Mouse (Mus musculus): Measurements from ENCODE around the gene Rundc1.
"Not testable (repeated sequence)": the region's sequence is repeated elsewhere in the genome, so short reads cannot be mapped to it uniquely, and the experiment has no call there.

Gene Rundc1

DNA sequence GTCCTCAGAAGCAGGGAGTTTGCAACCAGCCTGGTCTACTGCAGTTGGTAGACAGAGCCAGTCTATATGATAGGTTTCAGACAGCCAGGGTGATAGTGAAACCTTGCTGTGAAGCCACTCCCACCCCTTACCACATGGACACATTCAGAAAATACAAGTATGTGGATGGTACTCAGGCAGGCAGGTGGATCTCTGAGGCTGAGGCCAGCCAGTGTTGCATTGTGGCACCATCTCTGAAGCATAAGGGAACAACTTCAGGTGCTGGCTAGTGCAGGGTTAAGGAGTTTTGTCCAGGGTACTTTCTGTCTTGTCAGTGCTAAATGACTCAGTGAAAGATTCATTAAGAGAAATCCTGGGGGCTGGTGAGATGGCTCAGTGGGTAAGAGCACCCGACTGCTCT lies 21.4 kb downstream of the Rundc1 start:
- no peak for DNase-seq

DNA sequence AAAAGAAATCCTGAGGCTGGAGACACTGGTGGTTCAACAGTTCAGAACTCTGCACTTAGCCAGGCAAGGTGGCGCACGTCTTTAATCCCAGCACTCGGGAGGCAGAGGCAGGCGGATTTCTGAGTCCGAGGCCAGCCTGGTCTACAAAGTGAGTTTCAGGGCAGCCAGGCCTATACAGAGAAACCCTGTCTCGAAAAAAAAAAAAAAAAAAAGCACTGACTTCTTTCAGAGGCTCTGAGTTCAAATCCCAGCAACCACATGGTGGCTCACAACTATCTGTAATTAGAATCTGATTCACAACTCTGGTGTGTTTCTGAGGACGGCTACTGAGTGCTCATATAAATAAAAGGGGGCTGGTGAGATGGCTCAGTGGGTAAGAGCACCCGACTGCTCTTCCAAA lies 22.0 kb downstream of the Rundc1 start:
- DNase-seq, result not testable (repeated sequence)

DNA sequence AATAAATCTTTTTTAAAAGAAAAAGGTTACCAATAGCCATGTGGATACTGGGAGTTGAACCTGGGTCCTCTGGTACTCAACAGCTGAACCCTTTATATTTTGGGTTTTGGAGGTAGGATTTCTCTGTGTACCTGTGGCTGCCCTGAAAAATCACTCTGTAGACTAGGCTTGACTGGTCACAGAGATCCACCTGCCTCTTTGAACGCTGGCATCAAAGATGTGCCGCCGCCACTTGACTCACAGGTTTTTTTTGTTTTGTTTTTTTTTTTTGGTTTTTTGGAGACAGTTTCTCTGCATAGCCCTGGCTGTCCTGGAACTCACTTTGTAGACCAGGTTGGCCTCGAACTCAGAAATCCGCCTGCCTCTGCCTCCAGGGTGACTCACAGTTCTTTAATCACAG lies 22.9 kb downstream of the Rundc1 start:
- DNase-seq, result no peak

DNA sequence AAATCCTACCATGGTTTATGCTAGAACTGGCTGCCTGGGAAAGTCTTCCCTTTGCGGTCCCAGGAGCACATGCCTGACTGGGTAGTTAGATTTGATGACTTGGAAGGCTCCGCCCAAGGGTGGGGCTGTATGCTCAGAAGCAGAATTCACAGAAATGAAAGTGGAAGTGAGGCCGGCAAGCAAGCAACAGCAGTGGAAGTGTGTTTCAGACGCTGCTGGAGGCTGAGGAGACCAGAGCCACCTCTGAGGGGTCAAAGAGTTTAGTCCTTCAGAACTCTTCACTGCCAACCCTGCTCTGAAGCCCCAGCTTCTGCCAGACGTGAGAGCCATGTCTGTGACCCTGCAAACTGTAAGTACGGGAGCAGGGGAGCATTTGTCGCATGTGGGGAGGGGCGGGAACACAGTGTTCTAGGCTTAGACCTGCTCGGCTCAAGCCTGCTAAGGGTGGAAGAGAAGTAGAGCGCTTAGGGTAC lies 23.4 kb downstream of the Rundc1 start, which contains the start of gene Ifi35:
Gene Ifi35, plus strand, starts transcription at position 134 of the 473 bp plus-strand sequence.
- DNase-seq, result no peak

DNA sequence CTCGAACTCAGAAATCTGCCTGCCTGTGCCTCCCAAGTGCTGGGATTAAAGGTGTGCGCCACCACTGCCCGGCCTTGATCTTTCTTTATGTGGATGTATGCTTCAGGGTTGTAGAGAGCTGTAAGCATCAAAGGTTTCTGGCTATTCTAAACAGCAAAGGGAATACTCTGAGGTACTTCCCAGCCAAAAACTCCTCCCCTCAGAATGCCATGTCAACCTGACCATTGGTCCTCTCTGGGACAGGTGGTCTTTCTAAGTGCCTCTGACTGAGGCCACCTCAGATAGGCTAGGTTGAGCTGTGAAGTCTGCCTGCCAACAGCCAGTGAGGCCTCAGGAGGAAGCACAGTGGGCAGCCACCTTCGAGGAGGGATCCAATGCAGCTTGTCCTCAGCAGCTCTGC lies 24.0 kb downstream of the Rundc1 start:
- DNase-seq, result no peak

DNA sequence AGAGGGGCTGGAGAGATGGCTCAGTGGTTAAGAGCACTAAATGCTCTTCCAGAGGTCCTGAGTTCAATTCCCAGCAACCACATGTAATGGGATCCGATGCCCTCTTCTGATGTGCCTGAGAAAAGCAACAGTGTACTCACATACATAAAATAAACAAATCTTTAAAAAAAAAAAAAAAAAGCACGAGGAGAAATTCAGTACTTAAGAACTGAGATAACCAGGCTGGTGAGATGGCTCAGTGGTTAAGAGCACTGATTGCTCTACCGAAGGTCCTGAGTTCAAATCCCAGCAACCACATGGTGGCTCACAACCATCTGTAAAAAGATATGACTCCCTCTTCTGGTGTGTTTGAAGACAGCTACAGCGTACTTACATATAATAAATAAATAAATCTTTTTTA lies 24.7 kb downstream of the Rundc1 start:
- not testable (repeated sequence) for DNase-seq

DNA sequence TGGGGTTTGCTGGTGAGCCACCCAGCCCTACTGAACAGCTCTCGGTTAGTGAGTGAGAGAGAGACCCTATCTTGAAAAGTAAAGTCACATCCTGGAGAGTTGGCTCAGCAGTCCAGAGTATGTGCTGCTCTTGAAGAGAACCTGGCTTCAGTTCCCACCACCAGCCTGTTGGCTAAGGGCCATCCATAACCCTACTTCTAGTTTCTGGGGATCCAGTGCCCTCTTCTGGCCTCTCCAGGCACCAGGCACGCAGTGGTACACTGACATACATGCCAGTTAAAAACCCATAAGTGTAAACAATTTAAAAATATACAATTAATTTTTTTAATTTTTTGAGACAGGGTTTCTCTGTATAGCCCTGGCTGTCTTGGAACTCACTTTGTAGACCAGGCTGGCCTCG lies 25.5 kb downstream of the Rundc1 start:
- no peak for DNase-seq

DNA sequence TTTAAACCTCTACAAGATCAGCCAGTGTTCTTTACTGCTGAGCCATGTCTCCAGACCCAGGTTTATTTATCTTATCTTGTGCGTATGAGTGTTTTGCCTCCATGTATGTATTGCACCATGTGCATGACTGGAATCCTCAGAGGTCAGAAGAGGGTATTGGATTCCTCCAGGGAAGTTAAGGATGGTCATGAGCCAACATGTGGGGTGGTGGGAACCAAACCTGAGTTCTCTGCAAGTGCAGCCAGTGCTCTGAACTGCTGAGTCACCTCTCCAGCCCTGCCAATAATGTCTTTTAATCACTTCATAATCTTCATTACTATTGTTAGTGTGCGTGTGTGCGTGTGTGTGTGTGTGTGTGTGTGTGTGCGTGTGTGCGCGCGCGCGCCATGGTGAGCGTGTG lies 26.7 kb downstream of the Rundc1 start:
- no peak for DNase-seq

DNA sequence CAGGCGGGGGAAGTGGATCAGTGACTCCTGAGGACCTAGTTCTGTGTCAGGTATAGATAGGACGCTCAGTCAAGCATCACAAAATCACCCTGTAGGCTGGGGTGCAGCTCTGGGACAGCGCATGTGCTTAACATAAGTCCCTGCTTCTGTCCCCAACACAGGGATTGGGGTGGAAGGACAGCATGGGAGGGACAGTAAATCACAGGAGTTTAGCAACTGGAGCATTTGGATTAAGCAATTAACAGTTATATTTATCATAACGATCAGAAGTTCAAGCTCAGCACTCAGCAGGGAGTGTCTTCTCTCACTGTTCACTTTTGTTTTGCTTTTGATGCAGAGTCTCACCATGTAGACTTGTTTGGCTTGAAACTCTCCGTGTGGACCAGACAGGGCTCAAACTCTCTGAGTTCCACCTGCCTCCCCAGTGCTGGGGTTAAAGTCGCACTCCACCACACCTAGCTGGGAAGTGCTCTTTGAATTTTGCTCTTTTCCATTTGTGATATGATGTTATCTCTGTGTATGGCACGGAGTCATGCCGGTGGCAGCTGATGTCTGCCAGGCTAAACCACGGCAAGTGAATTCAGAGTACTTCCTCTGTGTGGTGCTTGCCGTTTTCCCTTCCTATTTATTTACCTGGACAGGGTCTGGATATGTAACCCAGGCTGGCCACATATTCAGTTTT lies 27.3 kb downstream of the Rundc1 start:
- DNase-seq, result no peak

DNA sequence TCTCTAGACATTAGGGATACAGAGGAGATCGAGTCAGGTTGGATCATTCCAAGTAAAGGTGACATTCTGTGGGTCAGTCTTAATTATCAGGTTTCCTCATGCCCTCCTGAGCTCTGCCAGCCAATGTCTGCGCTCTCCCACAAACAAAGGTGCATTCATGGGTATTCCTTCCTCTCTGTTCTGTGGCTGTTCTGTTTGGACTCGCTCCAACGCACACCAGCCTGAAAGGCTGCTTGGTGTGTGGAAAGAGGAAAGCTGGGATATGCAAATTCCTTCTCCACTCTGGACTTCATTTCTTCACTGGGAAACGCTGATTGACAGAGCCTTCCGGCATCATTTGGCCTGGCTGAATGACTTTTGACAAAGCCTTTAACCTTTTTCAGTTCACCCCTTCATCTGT lies 29.8 kb downstream of the Rundc1 start:
- no peak for DNase-seq

DNA sequence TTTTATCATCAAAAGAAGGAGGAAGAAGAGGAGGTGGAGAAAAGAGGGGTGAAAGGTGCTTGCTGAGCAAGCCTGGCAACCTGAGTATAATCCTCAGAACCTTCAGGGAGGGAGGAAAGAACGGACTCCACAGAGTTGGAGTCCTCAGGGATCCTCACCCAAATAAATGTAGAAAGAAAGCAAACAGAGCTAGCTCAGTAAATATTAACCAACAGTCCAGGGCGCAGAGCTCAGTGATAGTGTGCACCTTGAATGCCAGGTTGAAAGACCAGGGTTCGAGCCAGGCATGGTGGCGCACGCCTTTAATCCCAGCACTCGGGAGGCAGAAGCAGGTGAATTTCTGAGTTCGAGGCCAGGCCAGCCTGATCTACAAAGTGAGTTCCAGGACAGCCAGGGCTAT lies 30.7 kb downstream of the Rundc1 start:
- no peak for DNase-seq

DNA sequence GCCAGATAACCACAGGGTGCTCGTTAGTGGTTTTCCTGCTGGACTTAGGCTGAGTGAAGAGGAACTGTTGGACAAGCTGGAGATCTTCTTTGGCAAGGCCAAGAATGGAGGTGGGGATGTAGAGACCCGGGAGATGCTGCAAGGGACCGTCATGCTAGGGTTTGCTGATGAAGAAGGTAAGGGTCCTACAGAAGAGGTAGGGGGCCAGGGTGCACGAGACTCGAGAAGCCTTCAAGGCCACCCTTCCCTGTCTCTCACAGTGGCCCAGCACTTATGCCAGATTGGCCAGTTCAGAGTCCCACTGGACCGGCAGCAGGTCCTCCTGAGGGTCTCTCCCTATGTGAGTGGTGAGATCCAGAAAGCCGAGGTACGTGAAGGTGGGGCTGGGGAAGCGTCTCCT lies 32.7 kb downstream of the Rundc1 start:
- DNase-seq, result no peak

DNA sequence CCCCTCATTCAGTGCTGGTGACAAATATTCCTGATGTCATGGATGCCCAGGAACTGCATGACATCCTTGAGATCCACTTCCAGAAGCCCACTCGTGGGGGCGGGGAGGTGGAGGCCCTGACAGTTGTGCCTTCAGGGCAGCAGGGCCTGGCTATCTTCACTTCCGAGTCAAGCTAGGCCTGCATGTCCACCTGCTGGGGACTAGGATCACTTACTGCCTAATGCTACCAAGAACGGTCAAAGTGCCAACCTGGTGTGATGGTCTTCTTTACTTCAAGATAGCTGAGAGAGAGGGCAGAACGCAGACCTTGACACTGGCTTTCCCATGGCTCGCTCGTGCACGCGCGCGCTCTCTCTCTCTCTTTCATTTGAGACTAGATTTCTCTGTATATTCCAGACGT lies 33.3 kb downstream of the Rundc1 start:
- DNase-seq, result no peak

DNA sequence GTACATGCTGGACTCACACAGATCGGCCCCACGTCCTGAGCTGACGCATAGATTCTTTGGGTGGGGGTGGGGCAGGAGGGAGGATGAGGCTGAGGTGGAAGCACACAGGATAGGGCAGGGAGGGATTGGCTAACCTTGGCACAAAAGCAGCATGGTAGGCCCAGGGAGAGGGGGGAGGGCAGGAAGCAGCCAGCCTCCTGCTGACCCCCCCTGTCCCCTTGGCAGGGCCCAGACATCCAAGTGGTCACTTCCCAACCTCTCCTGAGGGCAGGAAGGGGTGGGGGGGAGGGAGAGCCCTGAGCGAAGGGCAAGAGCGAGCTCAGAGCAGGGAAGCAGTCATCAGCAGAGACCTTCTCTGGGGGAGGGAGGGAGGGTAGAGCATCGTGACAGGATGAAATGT lies 34.8 kb downstream of the Rundc1 start:
- DNase-seq, result no peak

DNA sequence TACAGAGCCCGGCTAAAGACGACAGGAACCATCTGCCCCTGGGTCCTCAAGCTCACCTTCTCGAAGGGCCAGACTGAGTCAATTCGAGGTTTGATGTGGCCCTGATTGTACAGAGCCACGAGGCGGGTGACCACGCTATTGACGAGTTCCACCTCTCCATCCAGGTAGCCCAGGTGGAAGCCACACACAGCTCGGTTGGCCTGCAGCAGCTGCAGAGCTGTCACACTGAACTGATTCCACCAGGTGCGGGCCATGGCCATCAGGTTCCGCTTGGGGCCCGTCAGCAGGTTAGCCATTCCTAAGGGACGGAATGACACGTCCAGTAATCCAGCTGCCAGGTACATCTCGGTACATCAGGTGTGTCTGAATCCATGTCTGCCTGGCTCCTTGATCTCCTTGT lies 35.4 kb downstream of the Rundc1 start:
- no peak for DNase-seq

DNA sequence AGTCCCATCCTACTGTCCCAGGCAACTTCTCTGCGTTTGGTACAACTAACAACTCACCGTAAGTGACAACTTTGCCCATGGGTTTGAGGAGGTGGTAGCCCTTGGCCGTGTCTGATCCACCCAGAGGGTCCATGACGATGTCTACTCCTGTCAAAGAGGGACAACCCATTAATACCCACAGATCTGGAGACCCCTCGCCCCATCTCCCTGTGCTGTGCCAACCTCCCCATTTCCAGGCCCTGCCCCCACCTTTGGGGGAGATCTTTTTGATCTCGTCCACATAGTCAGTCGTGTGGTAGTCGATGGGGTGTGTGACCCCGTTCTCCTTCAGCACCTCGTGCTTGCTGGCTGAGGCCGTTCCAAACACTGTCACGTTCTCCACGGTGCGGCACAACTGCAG lies 37.3 kb downstream of the Rundc1 start:
- no peak for DNase-seq

DNA sequence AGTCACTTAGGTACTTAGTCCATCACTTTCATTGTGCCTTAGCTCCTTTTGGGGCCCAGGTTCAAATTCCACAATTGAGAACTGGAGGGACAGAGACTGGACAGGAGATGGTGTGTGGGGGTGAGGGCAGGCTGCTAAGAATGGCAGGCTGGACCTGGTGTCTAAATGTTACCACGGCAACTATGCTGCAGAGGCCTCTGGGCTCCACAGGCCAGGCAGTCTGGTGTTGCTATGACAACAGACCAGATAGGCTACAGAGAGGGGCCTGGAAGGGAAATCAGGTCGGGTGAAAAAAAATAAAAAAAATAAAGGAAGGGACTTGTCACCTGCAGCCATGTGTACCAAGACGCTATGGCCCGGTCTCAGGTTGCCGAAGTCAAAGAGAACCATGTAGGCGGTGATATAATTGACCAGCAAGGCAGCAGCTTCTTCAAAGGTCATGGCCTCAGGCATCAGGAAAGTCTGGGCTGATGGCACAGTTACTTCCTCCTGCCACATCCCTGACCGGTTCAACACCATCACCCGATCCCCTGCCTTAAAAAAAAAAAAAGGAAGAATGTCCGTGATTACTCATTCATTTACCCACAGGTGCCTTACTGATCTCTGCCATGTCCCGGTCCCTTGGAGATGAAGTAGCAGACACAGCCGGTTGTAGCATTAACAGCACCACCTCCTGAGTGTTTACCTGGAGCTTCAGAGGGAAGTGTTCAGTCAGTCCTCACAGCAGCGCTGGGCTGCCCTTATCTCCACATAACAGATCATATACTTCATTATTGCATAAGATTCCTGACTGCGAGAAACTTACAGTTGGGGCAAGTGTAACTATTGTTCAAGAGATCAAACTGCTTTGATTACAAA lies 37.9 kb downstream of the Rundc1 start:
- no peak for DNase-seq

DNA sequence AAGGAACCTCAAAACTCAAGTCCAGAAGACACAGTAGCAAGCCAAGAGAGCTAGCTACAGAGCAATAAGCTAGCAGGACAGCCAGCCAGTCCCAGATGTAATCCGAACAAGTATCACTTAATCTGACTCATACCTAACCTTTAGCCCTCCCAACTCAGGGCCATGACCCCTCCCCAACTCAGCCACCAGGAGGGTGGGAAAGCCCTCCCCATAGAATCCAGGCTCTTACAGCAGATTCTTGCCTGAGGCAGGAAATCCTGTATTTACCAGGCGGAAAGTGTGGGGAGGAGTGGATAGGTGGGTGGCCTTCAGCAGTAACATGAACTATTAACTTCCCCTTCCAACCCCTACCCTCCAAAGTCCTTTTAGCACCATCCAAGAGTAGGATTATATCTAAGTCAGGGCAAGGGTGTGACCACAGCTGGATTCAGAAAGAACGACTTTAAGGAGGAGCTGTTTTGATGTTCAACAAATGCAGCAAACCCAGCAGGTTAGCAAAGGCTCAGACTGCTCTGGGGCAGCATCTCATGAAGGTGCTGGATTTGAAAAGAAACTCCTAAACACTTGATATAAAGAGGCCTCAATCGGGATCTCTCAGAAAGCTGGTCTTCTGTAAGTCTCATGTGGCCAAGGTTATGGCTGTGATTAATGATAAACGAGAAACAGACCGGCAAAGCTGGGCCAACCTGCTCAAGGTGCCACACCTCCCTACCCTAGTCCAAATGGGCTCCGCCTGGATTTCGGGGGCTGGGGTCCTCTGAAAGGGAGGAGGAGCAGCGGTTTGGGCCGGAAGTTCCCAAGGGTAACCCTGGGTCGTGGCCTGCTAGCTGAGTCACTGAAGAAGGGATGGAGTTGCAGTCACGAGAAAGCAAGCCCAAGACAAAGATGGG lies 39.6 kb downstream of the Rundc1 start, which contains the start of gene Rnd2:
Gene Rnd2, plus strand, starts transcription at position 789 of the 890 bp plus-strand sequence.
- DNase-seq, result no peak

DNA sequence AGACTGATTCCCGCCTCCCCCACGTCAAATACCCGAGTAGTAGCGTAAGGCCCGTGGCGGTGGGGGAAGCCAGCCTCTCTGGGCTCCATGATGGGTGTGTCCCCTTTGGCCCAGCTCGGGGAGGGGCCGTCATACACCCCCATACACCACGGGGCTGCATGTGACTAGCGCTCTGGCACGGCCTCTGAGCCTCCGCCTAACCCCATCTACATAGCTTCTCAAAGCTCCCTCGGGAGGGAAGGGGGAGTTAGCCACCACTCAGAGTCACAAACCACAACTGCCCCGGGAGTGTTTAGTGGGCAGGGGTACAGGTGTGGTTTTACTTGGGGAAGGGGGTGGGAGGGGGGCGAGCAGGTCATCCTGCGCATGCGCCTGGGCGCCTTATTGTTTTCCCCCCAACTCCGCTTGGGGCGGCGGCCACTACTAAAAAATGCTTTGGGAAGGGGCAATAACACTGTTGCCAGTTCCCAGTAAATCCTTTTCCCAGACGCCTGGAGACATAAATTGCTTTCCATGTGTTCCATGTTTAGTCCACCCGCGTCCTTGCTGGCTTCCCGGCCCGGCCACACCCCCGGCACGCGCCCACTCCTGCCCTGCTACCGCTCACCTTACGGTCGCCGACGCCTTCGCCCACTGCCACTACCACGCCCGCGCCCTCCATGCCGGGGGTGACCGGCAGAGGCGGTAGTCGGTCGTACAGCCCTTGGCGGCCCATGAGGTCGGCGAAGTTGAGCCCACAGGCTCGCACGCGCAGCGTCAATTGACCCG lies 40.4 kb downstream of the Rundc1 start:
- DNase-seq, result peak; percentile 35

DNA sequence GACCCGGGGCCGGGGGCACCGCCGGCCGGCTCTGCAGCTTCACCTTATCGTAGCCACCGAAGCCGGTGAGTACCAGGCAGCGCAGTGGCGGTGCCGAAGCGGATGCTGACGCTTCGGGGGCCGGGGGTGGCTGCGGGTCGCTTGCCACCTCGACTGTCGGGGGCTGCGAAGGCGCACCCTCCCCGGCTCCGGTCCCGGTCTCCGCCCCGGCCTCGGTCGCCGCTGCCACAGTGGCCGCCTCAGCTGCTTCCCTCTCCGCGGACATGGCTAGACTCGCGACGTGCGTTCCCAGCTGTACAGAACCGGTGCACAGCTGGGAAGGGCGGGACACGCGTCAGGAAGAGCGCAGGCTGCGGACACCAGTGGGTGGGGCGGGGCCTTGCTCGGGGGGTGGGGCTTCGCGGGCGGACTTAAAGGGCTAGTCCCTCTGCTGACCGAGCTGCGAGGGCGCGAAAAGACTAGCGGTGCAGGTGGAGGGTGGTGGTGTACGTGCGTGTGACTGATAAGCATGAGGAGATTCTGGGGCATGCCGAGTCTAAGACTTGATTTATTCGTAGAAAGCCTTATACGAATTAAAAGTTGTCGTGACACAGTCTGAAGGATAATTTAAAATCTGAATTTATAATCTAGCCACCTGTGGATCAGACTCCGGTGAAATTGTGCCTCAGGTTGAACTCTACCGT lies 41.1 kb downstream of the Rundc1 start, which contains the start of gene Vat1:
Gene Vat1, minus strand, starts transcription at position 362 of the 683 bp plus-strand sequence.
- peak; percentile 46 for DNase-seq

DNA sequence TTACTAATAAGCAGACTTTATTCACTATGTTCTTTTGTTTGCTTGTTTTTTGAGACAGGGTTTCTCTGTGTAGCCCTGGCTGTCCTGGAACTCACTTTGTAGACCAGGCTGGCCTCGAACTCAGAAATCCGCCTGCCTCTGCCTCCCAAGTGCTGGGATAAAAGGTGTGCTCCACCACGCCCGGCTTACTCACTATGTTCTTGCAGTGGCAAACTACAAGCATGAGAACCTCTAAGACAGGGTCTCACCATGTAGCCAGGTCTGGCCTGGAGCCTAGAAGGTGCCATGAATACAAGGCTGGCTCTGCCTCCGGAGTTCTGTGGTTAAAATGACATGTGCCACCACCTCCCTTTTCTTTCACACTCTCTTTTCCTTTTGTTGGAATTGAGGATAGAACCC lies 41.7 kb downstream of the Rundc1 start:
- DNase-seq, result not testable (repeated sequence)
